Mouse (Mus musculus) small intestine, adult 2 months (tissue): Measurements from ENCODE around the gene Gm6614.

Source experiments
- CTCF ChIP-seq: fragments of 200-500 bp; IDR thresholded peaks from 2 replicates; pipeline ENCODE4 v1.5.1; 2012; ENCODE audit warnings: low read depth, mild to moderate bottlenecking, control low read depth, inconsistent platforms, low read length, moderate library complexity, mixed read lengths; ENCODE audit not compliant: insufficient replicate concordance, insufficient read length; ENCODE audit errors: extremely low read depth
- POLR2A ChIP-seq: fragments of 200-500 bp; IDR thresholded peaks from 2 replicates; pipeline ENCODE4 v1.6.1; 2012; ENCODE audit warnings: low read depth, mild to moderate bottlenecking, control low read depth, inconsistent platforms, low read length, moderate library complexity

DNA sequence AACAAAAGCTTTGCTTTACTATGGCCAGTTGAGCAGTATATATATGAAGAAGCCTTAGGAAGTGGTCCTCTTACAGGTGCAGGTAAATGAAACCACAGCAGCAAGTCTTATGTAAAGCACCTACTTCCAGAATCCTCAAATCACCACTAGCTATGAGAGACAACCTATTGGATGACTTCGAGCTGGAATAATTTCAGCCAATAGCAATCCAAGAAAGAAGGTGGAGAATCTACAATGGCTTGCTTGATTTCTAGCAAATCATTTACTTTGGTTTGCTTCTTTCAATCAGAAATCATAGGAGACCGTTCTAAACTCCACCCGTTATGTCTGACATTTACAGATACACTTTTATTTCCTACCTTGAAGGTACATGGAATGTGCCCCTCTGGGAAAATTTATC, 49.4 kb downstream of the Gm6614 start:
- TF ChIP-seq POLR2A (no peak), CTCF (no peak)
